Mouse (Mus musculus): Measurements from ENCODE around the gene Trappc6a. TPM values are rescaled to one million over a fixed set of nuclear protein-coding genes. Genes with fewer than 3 reads are reported as not detected.

Trappc6a gene
- polyA plus RNA-seq, 1 experiment = 23.5 TPM

DNA sequence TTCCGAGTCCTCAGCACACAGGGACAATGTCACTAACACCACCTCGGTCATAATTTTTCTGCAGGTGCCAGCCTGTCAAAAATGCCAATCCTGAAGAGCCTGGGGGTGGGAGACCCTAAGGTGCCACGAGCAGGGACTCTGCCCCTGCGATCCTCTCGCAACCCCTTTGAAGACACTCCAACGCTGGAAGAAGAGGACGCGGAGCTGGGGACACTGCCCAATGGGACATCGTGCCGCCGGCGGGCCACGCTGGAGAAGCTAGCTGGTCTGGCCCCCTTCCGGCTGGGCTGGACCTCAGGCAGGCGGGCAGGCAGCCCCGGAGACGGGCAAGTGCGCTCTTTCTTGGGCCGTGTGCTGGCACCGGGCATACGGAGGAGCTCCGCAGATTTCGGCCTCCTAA lies 38.8 kb upstream of the Trappc6a start:
- no peaks in the 10 kb centered on the region for H3K36me3 ChIP-seq (ENCODE audit: control insufficient read depth, insufficient read depth, low read length, poor library complexity, severe bottlenecking)
- H3K4me3 ChIP-seq (ENCODE audit: low read depth, low read length) = peak overlapping the region; percentile 22
- no peak overlapping the region for H3K27ac ChIP-seq (ENCODE audit: insufficient read depth, low read length)
- H3K9ac ChIP-seq (ENCODE audit: low read depth, poor library complexity, severe bottlenecking) = peak overlapping the region; percentile 49
- H3K27me3 ChIP-seq (ENCODE audit: control insufficient read depth, insufficient read depth, low read length, poor library complexity, severe bottlenecking) = no peaks in the 10 kb centered on the region
- peaks cover 4% of the 10 kb centered on the region for H3K4me1 ChIP-seq (ENCODE audit: control insufficient read depth, insufficient read depth, low read length)
- TF ChIP-seq EP300 (IDR thresholded peaks at IDR 0.05; ENCODE audit: insufficient read depth, low read depth, low read length) (no peak), CTCF (IDR thresholded peaks at IDR 0.05; ENCODE audit: low read depth, low read length) (no peak), POLR2A (IDR thresholded peaks at IDR 0.05; ENCODE audit: insufficient read depth, low read length) (no peak)
- H3K9me3 ChIP-seq (replicated peaks; ENCODE audit: control insufficient read depth, insufficient read depth, low read length, poor library complexity, severe bottlenecking) = no peaks in the 10 kb centered on the region

DNA sequence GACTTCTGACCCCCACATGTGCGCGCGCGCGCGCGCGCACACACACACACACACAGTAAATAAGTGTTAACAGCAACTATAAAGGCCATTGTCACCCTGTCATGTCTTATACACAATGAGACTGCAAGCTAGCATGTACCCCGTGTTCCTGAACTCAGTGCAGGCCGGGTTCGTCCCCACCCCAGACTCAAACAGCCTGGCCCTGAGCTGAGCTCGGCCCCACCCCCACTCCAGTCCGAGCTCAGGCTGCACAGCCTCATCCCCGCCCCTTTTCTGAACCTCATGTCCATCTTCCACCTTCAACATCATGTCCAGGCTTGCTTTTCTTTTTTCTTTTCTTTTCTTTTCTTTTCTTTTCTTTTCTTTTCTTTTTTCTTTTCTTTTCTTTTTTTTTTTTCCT lies 37.9 kb upstream of the Trappc6a start:
- no peaks in the 10 kb centered on the region for H3K27me3 ChIP-seq (ENCODE audit: control insufficient read depth, insufficient read depth, low read length, poor library complexity, severe bottlenecking)
- H3K9ac ChIP-seq (ENCODE audit: low read depth, poor library complexity, severe bottlenecking) = no peak overlapping the region
- TF ChIP-seq CTCF (IDR thresholded peaks at IDR 0.05; ENCODE audit: low read depth, low read length) = no peak
- no peak for TF ChIP-seq EP300 (IDR thresholded peaks at IDR 0.05; ENCODE audit: insufficient read depth, low read depth, low read length)
- TF ChIP-seq POLR2A (IDR thresholded peaks at IDR 0.05; ENCODE audit: insufficient read depth, low read length) = no peak
- H3K36me3 ChIP-seq (ENCODE audit: control insufficient read depth, insufficient read depth, low read length, poor library complexity, severe bottlenecking) = no peaks in the 10 kb centered on the region
- H3K27ac ChIP-seq (ENCODE audit: insufficient read depth, low read length) = no peak overlapping the region
- H3K4me1 ChIP-seq (ENCODE audit: control insufficient read depth, insufficient read depth, low read length) = peaks cover 4% of the 10 kb centered on the region
- H3K4me3 ChIP-seq (ENCODE audit: low read depth, low read length) = no peak overlapping the region
- H3K9me3 ChIP-seq (replicated peaks; ENCODE audit: control insufficient read depth, insufficient read depth, low read length, poor library complexity, severe bottlenecking) = no peaks in the 10 kb centered on the region

- no peaks in the 10 kb centered on the region for H3K9me3 ChIP-seq (replicated peaks; ENCODE audit: control insufficient read depth, insufficient read depth, low read length, poor library complexity, severe bottlenecking)
- no peak overlapping the region for H3K4me3 ChIP-seq (ENCODE audit: low read depth, low read length)
- H3K27ac ChIP-seq (ENCODE audit: insufficient read depth, low read length) = no peak overlapping the region
- H3K27me3 ChIP-seq (ENCODE audit: control insufficient read depth, insufficient read depth, low read length, poor library complexity, severe bottlenecking) = no peaks in the 10 kb centered on the region
- peaks cover 4% of the 10 kb centered on the region for H3K4me1 ChIP-seq (ENCODE audit: control insufficient read depth, insufficient read depth, low read length)
- no peaks in the 10 kb centered on the region for H3K36me3 ChIP-seq (ENCODE audit: control insufficient read depth, insufficient read depth, low read length, poor library complexity, severe bottlenecking)
- TF ChIP-seq CTCF (IDR thresholded peaks at IDR 0.05; ENCODE audit: low read depth, low read length) (no peak), POLR2A (IDR thresholded peaks at IDR 0.05; ENCODE audit: insufficient read depth, low read length) (no peak), EP300 (IDR thresholded peaks at IDR 0.05; ENCODE audit: insufficient read depth, low read depth, low read length) (no peak)
- H3K9ac ChIP-seq (ENCODE audit: low read depth, poor library complexity, severe bottlenecking) = no peak overlapping the region
These were observed 35.8 kb upstream of the Trappc6a start for GRCm38 (mm10) chr7:19472403-19472802.

GRCm38 (mm10) chr7:19473875-19474443 lies 34.2 kb upstream of the Trappc6a start:
- Histone ChIP-seq H3K27me3 (ENCODE audit: control insufficient read depth, insufficient read depth, low read length, poor library complexity, severe bottlenecking) (no peaks in the 10 kb centered on the region), H3K9ac (ENCODE audit: low read depth, poor library complexity, severe bottlenecking) (peak overlapping the region; percentile 62), H3K36me3 (ENCODE audit: control insufficient read depth, insufficient read depth, low read length, poor library complexity, severe bottlenecking) (no peaks in the 10 kb centered on the region), H3K4me1 (ENCODE audit: control insufficient read depth, insufficient read depth, low read length) (no peaks in the 10 kb centered on the region), H3K27ac (ENCODE audit: insufficient read depth, low read length) (no peak overlapping the region), H3K9me3 (replicated peaks; ENCODE audit: control insufficient read depth, insufficient read depth, low read length, poor library complexity, severe bottlenecking) (no peaks in the 10 kb centered on the region), H3K4me3 (ENCODE audit: low read depth, low read length) (peak overlapping the region; percentile 56)
- TF ChIP-seq CTCF (IDR thresholded peaks at IDR 0.05; ENCODE audit: low read depth, low read length) (no peak), POLR2A (IDR thresholded peaks at IDR 0.05; ENCODE audit: insufficient read depth, low read length) (no peak), EP300 (IDR thresholded peaks at IDR 0.05; ENCODE audit: insufficient read depth, low read depth, low read length) (no peak)

DNA sequence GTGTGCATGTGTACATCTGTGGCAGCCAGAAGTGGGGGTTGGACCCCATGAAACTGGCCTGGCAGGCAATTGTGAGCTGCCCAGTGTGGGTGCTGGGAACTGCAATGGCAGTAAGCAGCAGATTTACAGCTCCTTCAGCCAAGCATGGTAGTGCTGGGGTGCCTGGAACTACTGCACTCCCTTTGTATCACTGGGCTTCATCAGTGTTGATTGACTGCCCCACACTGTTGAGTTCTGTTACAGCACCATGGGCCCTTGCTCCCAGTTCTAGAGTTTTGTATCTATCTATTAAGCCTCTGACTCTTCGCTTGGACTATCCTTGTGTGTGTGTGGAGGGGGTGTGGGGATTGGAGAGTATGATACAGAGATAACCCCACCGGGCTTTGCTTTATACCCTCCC lies 31.1 kb upstream of the Trappc6a start:
- Histone ChIP-seq H3K4me1 (ENCODE audit: control insufficient read depth, insufficient read depth, low read length) (no peaks in the 10 kb centered on the region), H3K9me3 (replicated peaks; ENCODE audit: control insufficient read depth, insufficient read depth, low read length, poor library complexity, severe bottlenecking) (no peaks in the 10 kb centered on the region), H3K27ac (ENCODE audit: insufficient read depth, low read length) (no peak overlapping the region), H3K36me3 (ENCODE audit: control insufficient read depth, insufficient read depth, low read length, poor library complexity, severe bottlenecking) (no peaks in the 10 kb centered on the region), H3K9ac (ENCODE audit: low read depth, poor library complexity, severe bottlenecking) (no peak overlapping the region), H3K27me3 (ENCODE audit: control insufficient read depth, insufficient read depth, low read length, poor library complexity, severe bottlenecking) (no peaks in the 10 kb centered on the region), H3K4me3 (ENCODE audit: low read depth, low read length) (no peak overlapping the region)
- TF ChIP-seq CTCF (IDR thresholded peaks at IDR 0.05; ENCODE audit: low read depth, low read length) (peak; percentile 8), POLR2A (IDR thresholded peaks at IDR 0.05; ENCODE audit: insufficient read depth, low read length) (no peak)

DNA sequence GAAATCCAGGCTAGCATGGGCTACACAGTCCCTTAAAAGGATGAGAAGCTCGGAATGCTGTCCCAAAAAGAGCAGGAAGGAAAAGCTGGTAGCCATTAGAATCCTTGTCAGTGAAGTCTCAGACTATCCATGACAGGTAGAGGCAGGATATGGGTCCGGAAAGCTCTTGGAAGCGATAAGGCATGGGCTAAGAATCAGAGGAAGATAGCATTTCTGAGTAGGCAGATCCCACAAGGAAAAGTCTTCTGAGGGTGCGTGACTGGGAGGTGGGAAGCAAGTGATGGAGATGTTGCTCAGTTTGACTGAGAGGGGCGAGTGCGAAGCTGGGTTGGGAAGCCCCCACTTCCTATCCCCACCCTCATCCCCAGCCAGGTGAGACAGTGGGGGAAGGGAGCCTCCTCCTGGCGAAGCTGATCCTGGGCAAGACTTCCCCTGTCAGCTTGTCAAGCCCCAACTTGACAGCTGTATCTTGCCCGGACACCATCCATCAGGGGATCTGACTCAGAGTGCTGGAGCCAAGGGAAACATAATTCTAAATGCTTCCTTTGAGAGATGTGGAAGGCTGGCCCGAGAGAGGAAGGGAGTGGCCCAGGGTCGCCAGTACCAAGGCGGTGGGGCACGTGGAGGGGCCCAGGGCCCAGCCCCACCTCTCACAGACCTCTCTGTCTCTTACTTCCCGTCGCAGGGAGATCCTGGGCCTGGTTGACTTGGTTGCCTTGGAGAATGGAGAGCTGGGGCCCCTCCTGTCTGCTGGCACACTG lies 30.4 kb upstream of the Trappc6a start:
- TF ChIP-seq POLR2A (IDR thresholded peaks at IDR 0.05; ENCODE audit: insufficient read depth, low read length) (no peak), CTCF (IDR thresholded peaks at IDR 0.05; ENCODE audit: low read depth, low read length) (peak; percentile 37)
- no peaks in the 10 kb centered on the region for H3K36me3 ChIP-seq (ENCODE audit: control insufficient read depth, insufficient read depth, low read length, poor library complexity, severe bottlenecking)
- no peaks in the 10 kb centered on the region for H3K4me1 ChIP-seq (ENCODE audit: control insufficient read depth, insufficient read depth, low read length)
- H3K9ac ChIP-seq (ENCODE audit: low read depth, poor library complexity, severe bottlenecking) = no peak overlapping the region
- no peak overlapping the region for H3K4me3 ChIP-seq (ENCODE audit: low read depth, low read length)
- no peak overlapping the region for H3K27ac ChIP-seq (ENCODE audit: insufficient read depth, low read length)
- H3K9me3 ChIP-seq (replicated peaks; ENCODE audit: control insufficient read depth, insufficient read depth, low read length, poor library complexity, severe bottlenecking) = no peaks in the 10 kb centered on the region
- no peaks in the 10 kb centered on the region for H3K27me3 ChIP-seq (ENCODE audit: control insufficient read depth, insufficient read depth, low read length, poor library complexity, severe bottlenecking)
